Mouse (Mus musculus) spleen, adult 18-20 months (tissue): ENCODE results near the gene Fkbp9.
A peak's percentile ranks its signal among the peaks of the same experiment; 100 is the strongest.
"Not testable (repeated sequence)": the region's sequence is repeated elsewhere in the genome, so short reads cannot be mapped to it uniquely, and the experiment has no call there.

Experiments used
- DNase-seq, 2 experiments: peaks; one replicate each; pipeline ENCODE4 v3.0.0; 2022; ENCODE audit warnings: mixed read lengths in 2 of 2

Fkbp9 gene

GRCm38 (mm10) chr6:56843229-56843628 is 11.4 kb downstream of the Fkbp9 start:
- DNase-seq = no peak

GRCm38 (mm10) chr6:56844365-56844764 is 12.5 kb downstream of the Fkbp9 start:
- no peak for DNase-seq

- no peak for DNase-seq
Observed at GRCm38 (mm10) chr6:56848974-56849373, 17.1 kb downstream of the Fkbp9 start.

GRCm38 (mm10) chr6:56850315-56850714 is 18.5 kb downstream of the Fkbp9 start:
- no peak for DNase-seq

GRCm38 (mm10) chr6:56854803-56855202 is 22.9 kb downstream of the Fkbp9 start:
- DNase-seq = no peak

GRCm38 (mm10) chr6:56856748-56857147 is 24.9 kb downstream of the Fkbp9 start:
- DNase-seq = no peak

- no peak for DNase-seq
Observed at GRCm38 (mm10) chr6:56860205-56860848, 28.5 kb downstream of the Fkbp9 start.

GRCm38 (mm10) chr6:56866899-56867298 is 35.0 kb downstream of the Fkbp9 start:
- DNase-seq = not testable (repeated sequence)

GRCm38 (mm10) chr6:56868565-56868964 is 36.7 kb downstream of the Fkbp9 start:
- DNase-seq = no peak

- DNase-seq = no peak
Observed at GRCm38 (mm10) chr6:56870027-56870426, 38.2 kb downstream of the Fkbp9 start.

- DNase-seq = no peak
Observed at GRCm38 (mm10) chr6:56876870-56877269, 45.0 kb downstream of the Fkbp9 start.

- no peak for DNase-seq
Observed at GRCm38 (mm10) chr6:56877985-56878384, 46.1 kb downstream of the Fkbp9 start.

GRCm38 (mm10) chr6:56879352-56879955 is 47.6 kb downstream of the Fkbp9 start:
- DNase-seq = no peak

GRCm38 (mm10) chr6:56888561-56888960 is 56.7 kb downstream of the Fkbp9 start:
- no peak for DNase-seq

- no peak for DNase-seq
Observed at GRCm38 (mm10) chr6:56890762-56891161, 58.9 kb downstream of the Fkbp9 start.

- DNase-seq = no peak
Observed at GRCm38 (mm10) chr6:56899601-56900000, 67.7 kb downstream of the Fkbp9 start.

GRCm38 (mm10) chr6:56901336-56901735 is 69.5 kb downstream of the Fkbp9 start:
- no peak for DNase-seq

GRCm38 (mm10) chr6:56901824-56902386 is 70.0 kb downstream of the Fkbp9 start:
- peak; percentile 66 to 77 for DNase-seq

GRCm38 (mm10) chr6:56902606-56903520 is 71.0 kb downstream of the Fkbp9 start:
- no peak for DNase-seq

GRCm38 (mm10) chr6:56903831-56904230 is 72.0 kb downstream of the Fkbp9 start:
- no peak for DNase-seq

- DNase-seq = no peak
Observed at GRCm38 (mm10) chr6:56904330-56904729, 72.5 kb downstream of the Fkbp9 start.

GRCm38 (mm10) chr6:56904982-56905381 is 73.1 kb downstream of the Fkbp9 start:
- no peak for DNase-seq

GRCm38 (mm10) chr6:56905486-56905885 is 73.6 kb downstream of the Fkbp9 start:
- no peak for DNase-seq
